Mouse (Mus musculus) G1E (cell line): ENCODE measurements around the gene Pisd.

Source experiments
- CTCF ChIP-seq: IDR thresholded peaks from 2 replicates; pipeline ENCODE4 v1.5.1; 2012; ENCODE audit warnings: low read depth, low read length, inconsistent platforms, mixed read lengths
- GATA1 ChIP-seq: IDR thresholded peaks from 2 replicates; pipeline ENCODE4 v1.6.1; 2012; ENCODE audit warnings: borderline replicate concordance, low read length, inconsistent platforms, mixed read lengths
- POLR2AphosphoS5 ChIP-seq: IDR thresholded peaks from 2 replicates; pipeline ENCODE4 v1.6.1; 2012; ENCODE audit warnings: low read depth, low read length, inconsistent platforms; ENCODE audit not compliant: insufficient replicate concordance
- TAL1 ChIP-seq: conservative IDR thresholded peaks from 2 replicates; pipeline ENCODE4 v1.6.1; 2012; ENCODE audit warnings: low read depth, low read length, inconsistent platforms, mixed read lengths

DNA sequence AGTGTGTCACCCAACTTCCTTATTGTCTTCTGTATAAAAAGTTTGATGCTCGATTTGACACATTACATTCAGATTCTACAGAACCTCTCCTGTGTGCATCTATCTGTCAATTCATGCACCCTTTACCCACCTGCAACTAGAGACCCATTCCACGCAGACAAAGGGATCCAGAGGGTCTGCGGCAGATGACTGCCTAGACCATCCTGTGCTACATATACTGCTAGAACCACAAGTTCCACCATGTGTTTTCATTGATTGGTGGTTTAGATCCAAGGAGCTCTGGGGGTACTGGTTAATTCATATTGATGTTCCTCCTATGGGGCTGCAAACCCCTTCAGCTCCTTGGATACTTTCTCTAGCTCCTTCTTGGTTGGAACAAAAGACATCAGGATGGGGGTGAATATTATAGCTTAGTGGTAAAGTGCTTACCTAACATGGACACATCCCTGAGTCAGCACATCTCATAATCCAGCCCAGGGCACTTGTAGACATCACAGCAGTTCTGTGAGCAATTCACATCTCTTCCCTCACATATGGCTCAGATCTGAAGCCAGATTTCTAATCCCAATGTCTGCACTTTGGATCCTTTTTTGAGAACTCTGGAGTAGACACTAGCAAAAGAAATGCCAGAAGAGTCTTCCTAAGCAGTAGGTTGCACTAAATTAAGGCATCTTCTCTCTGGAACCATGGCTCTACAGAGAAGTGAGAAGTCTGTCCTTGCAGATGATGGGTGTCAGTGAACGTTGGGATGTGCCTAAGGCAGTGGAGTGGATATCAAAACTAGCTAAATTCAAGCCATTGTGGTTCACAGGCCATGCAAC, 73.0 kb downstream of the Pisd start:
- TF ChIP-seq CTCF (no peak), GATA1 (no peak), TAL1 (no peak), POLR2AphosphoS5 (no peak)
